Mouse (Mus musculus) liver, postnatal 0 days (tissue): ENCODE results near the gene Gpx3.

ENCODE experiments used
- CTCF ChIP-seq: sonication (generic); IDR thresholded peaks from 2 replicates; pipeline ENCODE4 v1.5.1; 2016; ENCODE audit warnings: antibody characterized with exemption, low read depth
- EP300 ChIP-seq: IDR thresholded peaks from 2 replicates; pipeline ENCODE4 v1.6.1; 2016; ENCODE audit warnings: antibody characterized with exemption, low read depth, mild to moderate bottlenecking

GRCm38 (mm10) chr11:54920973-54921580 is 18.8 kb downstream of the Gpx3 start:
- TF ChIP-seq EP300 (no peak), CTCF (no peak)
